Mouse (Mus musculus) neural tube, embryonic 13.5 days (tissue): ENCODE measurements around the gene Macrod1. TPM values are rescaled to one million over a fixed set of nuclear protein-coding genes. Genes with fewer than 3 reads are reported as not detected.
A peak's percentile ranks its signal among the peaks of the same experiment; 100 is the strongest.

ENCODE experiments used
- ATAC-seq: fragments of 200-750 bp; cut with Nextera tagmentation; 2 replicates; pipeline ENCODE4 v1.8.0; 2017; ENCODE audit warnings: low read depth, mild to moderate bottlenecking, moderate TSS enrichment, moderate library complexity
- H3K27ac ChIP-seq: fragments of 300-500 bp; sonication (generic); replicated peaks from 2 replicates; pipeline ENCODE4 v1.5.1; 2015; ENCODE audit warnings: moderate library complexity, mild to moderate bottlenecking, inconsistent platforms
- H3K27me3 ChIP-seq: fragments of 300-500 bp; sonication (generic); 2 replicates; pipeline ENCODE4 v1.6.1; 2015; ENCODE audit warnings: mild to moderate bottlenecking, inconsistent platforms
- H3K36me3 ChIP-seq: fragments of 300-500 bp; sonication (generic); 2 replicates; pipeline ENCODE4 v1.6.1; 2015; ENCODE audit warnings: mild to moderate bottlenecking, inconsistent platforms
- H3K4me1 ChIP-seq: fragments of 300-500 bp; sonication (generic); replicated peaks from 2 replicates; pipeline ENCODE4 v1.6.1; 2015; ENCODE audit warnings: inconsistent platforms
- H3K4me2 ChIP-seq: fragments of 300-500 bp; sonication (generic); 2 replicates; pipeline ENCODE4 v1.6.1; 2015; ENCODE audit warnings: inconsistent platforms, mild to moderate bottlenecking, moderate library complexity
- H3K4me3 ChIP-seq: fragments of 300-500 bp; sonication (generic); 2 replicates; pipeline ENCODE4 v1.5.1; 2015; ENCODE audit warnings: mild to moderate bottlenecking, inconsistent platforms
- H3K9ac ChIP-seq: fragments of 300-500 bp; sonication (generic); 2 replicates; pipeline ENCODE4 v1.6.1; 2015; ENCODE audit warnings: moderate library complexity, mild to moderate bottlenecking, inconsistent platforms
- H3K9me3 ChIP-seq: fragments of 300-500 bp; sonication (generic); 2 replicates; pipeline ENCODE4 v1.6.1; 2016; ENCODE audit warnings: inconsistent platforms
- WGBS: fragments of 180-500 bp; shearing (Covaris S2); methylation state at CpG from one replicate; pipeline ENCODE4 v1.1.7; 2015; 5-methylcytosine and 5-hydroxymethylcytosine counted together
- polyA plus RNA-seq: library from polyadenylated mRNA; unstranded; fragments of >200 nt; fragmentation: Nextera tagmentation; extraction: Ambion mirVana; gene quantifications from 2 replicates; pipeline ENCODE4 v1.2.1, GENCODE M21; 2015

The Macrod1 gene
- polyA plus RNA-seq, 1 experiment from 2014 or later, result 5.2 TPM

- Histone ChIP-seq H3K27me3 (no peaks in the 10 kb centered on the region), H3K4me3 (no peak overlapping the region), H3K36me3 (peaks cover 30% of the 10 kb centered on the region), H3K9ac (no peak overlapping the region), H3K4me2 (no peak overlapping the region), H3K9me3 (no peaks in the 10 kb centered on the region), H3K27ac (no peak overlapping the region), H3K4me1 (no peaks in the 10 kb centered on the region)
- no peak for ATAC-seq
Measured at GRCm38 (mm10) chr19:7223488-7223887, 166.9 kb downstream of the Macrod1 start.

GRCm38 (mm10) chr19:7224253-7224652 is 167.6 kb downstream of the Macrod1 start:
- Histone ChIP-seq H3K27me3 (no peaks in the 10 kb centered on the region), H3K9ac (no peak overlapping the region), H3K4me2 (no peak overlapping the region), H3K4me1 (no peaks in the 10 kb centered on the region), H3K36me3 (peaks cover 38% of the 10 kb centered on the region), H3K27ac (no peak overlapping the region), H3K9me3 (no peaks in the 10 kb centered on the region), H3K4me3 (no peak overlapping the region)
- 88% methylated on average over 3 of the region's 3 CpGs for WGBS
- no peak for ATAC-seq

GRCm38 (mm10) chr19:7225096-7225690 is 168.6 kb downstream of the Macrod1 start:
- no peak overlapping the region for H3K27ac ChIP-seq
- H3K4me2 ChIP-seq, result no peak overlapping the region
- no peaks in the 10 kb centered on the region for H3K9me3 ChIP-seq
- no peaks in the 10 kb centered on the region for H3K27me3 ChIP-seq
- no peak for ATAC-seq
- H3K36me3 ChIP-seq, result peaks cover 47% of the 10 kb centered on the region
- 87% methylated on average over 9 of the region's 9 CpGs for WGBS
- no peak overlapping the region for H3K4me3 ChIP-seq
- H3K9ac ChIP-seq, result no peak overlapping the region
- H3K4me1 ChIP-seq, result no peaks in the 10 kb centered on the region

GRCm38 (mm10) chr19:7226511-7226914 is 169.9 kb downstream of the Macrod1 start:
- Histone ChIP-seq H3K27me3 (no peaks in the 10 kb centered on the region), H3K4me2 (no peak overlapping the region), H3K36me3 (peaks cover 60% of the 10 kb centered on the region), H3K4me3 (no peak overlapping the region), H3K4me1 (no peaks in the 10 kb centered on the region), H3K9ac (no peak overlapping the region), H3K27ac (no peak overlapping the region), H3K9me3 (no peaks in the 10 kb centered on the region)
- no peak for ATAC-seq
- WGBS, result 82% methylated on average over 6 of the region's 6 CpGs

GRCm38 (mm10) chr19:7234537-7235221 is 178.1 kb downstream of the Macrod1 start:
- Histone ChIP-seq H3K27me3 (no peaks in the 10 kb centered on the region), H3K27ac (no peak overlapping the region), H3K9me3 (no peaks in the 10 kb centered on the region), H3K9ac (no peak overlapping the region), H3K4me1 (peaks cover 29% of the 10 kb centered on the region), H3K4me2 (no peak overlapping the region), H3K36me3 (peaks cover 46% of the 10 kb centered on the region), H3K4me3 (no peak overlapping the region)
- peak; percentile 83 for ATAC-seq
- 61% methylated on average over 8 of the region's 8 CpGs for WGBS

GRCm38 (mm10) chr19:7235461-7235860 is 178.9 kb downstream of the Macrod1 start:
- ATAC-seq, result no peak
- WGBS, result 90% methylated on average over 9 of the region's 9 CpGs
- no peaks in the 10 kb centered on the region for H3K27me3 ChIP-seq
- H3K9ac ChIP-seq, result peak overlapping the region; percentile 41; the same call in 1 of the 2 replicates
- H3K36me3 ChIP-seq, result peaks cover 39% of the 10 kb centered on the region
- no peak overlapping the region for H3K4me2 ChIP-seq
- no peak overlapping the region for H3K27ac ChIP-seq
- H3K9me3 ChIP-seq, result no peaks in the 10 kb centered on the region
- H3K4me3 ChIP-seq, result no peak overlapping the region
- peaks cover 37% of the 10 kb centered on the region for H3K4me1 ChIP-seq

- no peaks in the 10 kb centered on the region for H3K27me3 ChIP-seq
- H3K4me1 ChIP-seq, result peaks cover 37% of the 10 kb centered on the region
- no peak for ATAC-seq
- H3K36me3 ChIP-seq, result peaks cover 33% of the 10 kb centered on the region
- no peak overlapping the region for H3K4me2 ChIP-seq
- no peak overlapping the region for H3K9ac ChIP-seq
- WGBS, result 94% methylated on average over 2 of the region's 2 CpGs
- H3K4me3 ChIP-seq, result no peak overlapping the region
- H3K27ac ChIP-seq, result no peak overlapping the region
- H3K9me3 ChIP-seq, result no peaks in the 10 kb centered on the region
Measured at GRCm38 (mm10) chr19:7236011-7236410, 179.4 kb downstream of the Macrod1 start.

- Histone ChIP-seq H3K27me3 (no peaks in the 10 kb centered on the region), H3K9me3 (no peaks in the 10 kb centered on the region), H3K27ac (no peak overlapping the region), H3K36me3 (peaks cover 26% of the 10 kb centered on the region), H3K4me1 (peaks cover 42% of the 10 kb centered on the region), H3K9ac (no peak overlapping the region), H3K4me3 (no peak overlapping the region), H3K4me2 (no peak overlapping the region)
- WGBS, result 81% methylated on average over 4 of the region's 4 CpGs
- no peak for ATAC-seq
Measured at GRCm38 (mm10) chr19:7236742-7237141, 180.1 kb downstream of the Macrod1 start.

- Histone ChIP-seq H3K9me3 (no peaks in the 10 kb centered on the region), H3K9ac (peak overlapping the region; percentile 86), H3K27me3 (no peaks in the 10 kb centered on the region), H3K27ac (no peak overlapping the region), H3K36me3 (no peaks in the 10 kb centered on the region; the same call in 1 of the 2 replicates), H3K4me2 (peak overlapping the region; percentile 87), H3K4me3 (peak overlapping the region; percentile 73), H3K4me1 (peaks cover 42% of the 10 kb centered on the region)
- WGBS, result 86% methylated on average over 3 of the region's 3 CpGs
- no peak for ATAC-seq
Measured at GRCm38 (mm10) chr19:7239574-7239973, 183.0 kb downstream of the Macrod1 start.

- no peak for ATAC-seq
- no peaks in the 10 kb centered on the region; the same call in 1 of the 2 replicates for H3K36me3 ChIP-seq
- H3K27me3 ChIP-seq, result no peaks in the 10 kb centered on the region
- peak overlapping the region; percentile 86 for H3K9ac ChIP-seq
- peak overlapping the region; percentile 73 for H3K4me3 ChIP-seq
- H3K4me2 ChIP-seq, result peak overlapping the region; percentile 87
- no peaks in the 10 kb centered on the region for H3K9me3 ChIP-seq
- H3K4me1 ChIP-seq, result peaks cover 42% of the 10 kb centered on the region
- 4% methylated on average over 13 of the region's 13 CpGs for WGBS
- peak overlapping the region; percentile 88 for H3K27ac ChIP-seq
Measured at GRCm38 (mm10) chr19:7240291-7240690, 183.7 kb downstream of the Macrod1 start.

GRCm38 (mm10) chr19:7240782-7241690 is 184.4 kb downstream of the Macrod1 start, which contains the start of gene Naa40:
Gene Naa40 (minus strand): TSS chr19:7241183.
- Histone ChIP-seq H3K27ac (peak within 1 kb of the TSS; percentile 88), H3K9me3 (no peaks in the 10 kb centered on the region), H3K4me3 (peak within 1 kb of the TSS; percentile 73), H3K27me3 (no peaks in the 10 kb centered on the region), H3K9ac (peak within 1 kb of the TSS; percentile 86), H3K36me3 (no peaks in the 10 kb centered on the region; the same call in 1 of the 2 replicates), H3K4me2 (peak within 1 kb of the TSS; percentile 87), H3K4me1 (peaks cover 42% of the 10 kb centered on the region)
- 1% methylated on average over 77 of the region's 80 CpGs for WGBS
- ATAC-seq, result peak; percentile 97

- Histone ChIP-seq H3K4me3 (no peak overlapping the region), H3K4me1 (peaks cover 5% of the 10 kb centered on the region), H3K4me2 (no peak overlapping the region), H3K9ac (no peak overlapping the region), H3K9me3 (no peaks in the 10 kb centered on the region), H3K36me3 (no peaks in the 10 kb centered on the region), H3K27ac (no peak overlapping the region), H3K27me3 (no peaks in the 10 kb centered on the region)
- 82% methylated on average over 3 of the region's 3 CpGs for WGBS
- ATAC-seq, result no peak
Measured at GRCm38 (mm10) chr19:7246021-7246420, 189.4 kb downstream of the Macrod1 start.
